In genomic region chr10:93123957-93124613, GRCm38 (mm10) we compare ENCODE assay signal across 8 mouse cellular contexts. TPM values are rescaled to one million over a fixed set of nuclear protein-coding genes. Genes with fewer than 3 reads are reported as not detected.
A peak's percentile ranks its signal among the peaks of the same experiment; 100 is the strongest.
DNase-seq lines count a peak whose midpoint lies in the region; ATAC-seq and TF ChIP-seq lines count a peak whose summit lies in the region.

No protein-coding gene starts in this region.

- peak overlapping the region; percentile 8; the same call in 1 of the 2 replicates for H3K4me2 ChIP-seq in kidney, embryonic 16.5 days (replicated peaks; ENCODE audit: low read depth, low read length)

- peak; percentile 98 for TF ChIP-seq EP300 in heart, adult 2 months (IDR thresholded peaks at IDR 0.05; ENCODE audit: insufficient read depth, low read depth, low read length)

- no peak for TF ChIP-seq POLR2A in bone marrow, adult 2 months (IDR thresholded peaks at IDR 0.05; ENCODE audit: borderline replicate concordance, control insufficient read depth, low read depth, low read length)
- peak; percentile 77 for TF ChIP-seq POLR2A in heart, adult 2 months (IDR thresholded peaks at IDR 0.05; ENCODE audit: insufficient read depth, low read depth, low read length)

- TF ChIP-seq CTCF in bone marrow, adult 2 months (IDR thresholded peaks at IDR 0.05; ENCODE audit: control insufficient read depth, insufficient read depth, low read length): no peak
- no peak for TF ChIP-seq CTCF in heart, adult 2 months (IDR thresholded peaks at IDR 0.05)

- no peaks in the 10 kb centered on the region for H3K9me3 ChIP-seq in kidney, embryonic 16.5 days (ENCODE audit: low read length)

- peak overlapping the region; percentile 78 for H3K4me3 ChIP-seq in bone marrow, adult 2 months (replicated peaks; ENCODE audit: control insufficient read depth, low read depth, low read length)
- H3K4me3 ChIP-seq in heart, adult 2 months: no peak overlapping the region
- no peak overlapping the region for H3K4me3 ChIP-seq in kidney, embryonic 16.5 days (ENCODE audit: low read length)

- H3K27me3 ChIP-seq in heart, adult 2 months (ENCODE audit: control insufficient read depth, insufficient read depth, low read length): no peaks in the 10 kb centered on the region
- H3K27me3 ChIP-seq in kidney, embryonic 16.5 days (ENCODE audit: insufficient read depth, low read length): no peaks in the 10 kb centered on the region

- H3K27ac ChIP-seq in bone marrow, adult 2 months (ENCODE audit: control insufficient read depth, insufficient read depth, low read depth, low read length, poor library complexity): peak overlapping the region; percentile 80
- peak overlapping the region; percentile 73 for H3K27ac ChIP-seq in heart, adult 2 months
- H3K27ac ChIP-seq in kidney, embryonic 16.5 days (ENCODE audit: low read length): peak overlapping the region; percentile 85

- WGBS in bone marrow, adult 2 months: 1% methylated on average over 12 of the region's 12 CpGs
- 23% methylated on average over 12 of the region's 12 CpGs for WGBS in heart, adult 2 months
- WGBS in kidney, embryonic 16.5 days: 58% methylated on average over 12 of the region's 12 CpGs

- peak; percentile 73 for DNase-seq in layer of hippocampus, adult 9-11 months
- no peak for DNase-seq in layer of hippocampus, adult 9-10 months (ENCODE audit: low spot score)
- peak; percentile 60 to 84 for DNase-seq in heart, adult 2 months
- DNase-seq in lung, postnatal 25 days (ENCODE audit: low spot score): peak; percentile 90
- peak; percentile 73 to 87 for DNase-seq in thymus, adult 18-20 months
- DNase-seq in cerebellum, postnatal 10 days: no peak

- H3K9ac ChIP-seq in heart, adult 2 months (ENCODE audit: low read depth, low read length): no peak overlapping the region
- H3K9ac ChIP-seq in kidney, embryonic 16.5 days (replicated peaks; ENCODE audit: low read length): no peak overlapping the region

- intact Hi-C loops in heart, adult 2 months (cut with DNase I): loop anchor here (2.0 kb wide), 2 partner anchors 37 to 53 kb away; partner anchors contain the start of gene Cdk17

- H3K36me3 ChIP-seq in heart, adult 2 months (ENCODE audit: control insufficient read depth, insufficient read depth, low read length): peaks cover 8% of the 10 kb centered on the region
- H3K36me3 ChIP-seq in kidney, embryonic 16.5 days (ENCODE audit: insufficient read depth, low read length): no peaks in the 10 kb centered on the region

- H3K4me1 ChIP-seq in bone marrow, adult 2 months (ENCODE audit: control insufficient read depth, insufficient read depth, low read length): peaks cover 2% of the 10 kb centered on the region; the same call in 1 of the 2 replicates
- peaks cover 10% of the 10 kb centered on the region for H3K4me1 ChIP-seq in heart, adult 2 months (ENCODE audit: control insufficient read depth, insufficient read depth, low read length)
- no peaks in the 10 kb centered on the region for H3K4me1 ChIP-seq in kidney, embryonic 16.5 days (ENCODE audit: insufficient read depth, low read length)

- H3K79me2 ChIP-seq in heart, adult 2 months (replicated peaks; ENCODE audit: control insufficient read depth, insufficient read depth, low read length): no peaks in the 10 kb centered on the region

- peak; percentile 49; the same call in 1 of the 2 replicates for ATAC-seq in kidney, embryonic 16.5 days (ENCODE audit: low FRiP score, low TSS enrichment)

RNA-seq across cellular contexts. Expression of gene Cdk17, which starts 36.6 kb away (rescaled TPM):
- polyA plus RNA-seq in bone marrow, adult 2 months (2011; ENCODE audit: insufficient read depth, insufficient read length, low replicate concordance, missing spikeins): 19.5 and 21.2 TPM in 2 replicates
- 10 to 100 TPM; 14.3 to 18.8 TPM for total RNA-seq in heart, adult 2 months (2021)
- 16.6 and 22.5 TPM in 2 replicates for polyA plus RNA-seq in heart, adult 2 months (2012; rRNA removed)
- 12.8 and 14.6 TPM in 2 replicates for polyA plus RNA-seq in kidney, embryonic 16.5 days (2015; fragmentation: Nextera tagmentation; extraction: Ambion mirVana)

RNA-seq across cellular contexts. Expression of gene Cfap54, which starts 42.7 kb away (rescaled TPM):
- polyA plus RNA-seq in bone marrow, adult 2 months (2011; ENCODE audit: insufficient read depth, insufficient read length, low replicate concordance, missing spikeins): 1.8 TPM in 1 of 2 replicates, not detected in the other
- under 1 TPM; 0.26 to 0.82 TPM for total RNA-seq in heart, adult 2 months (2021)
- 0.18 and 0.47 TPM in 2 replicates for polyA plus RNA-seq in heart, adult 2 months (2012; rRNA removed)
- polyA plus RNA-seq in kidney, embryonic 16.5 days (2015; fragmentation: Nextera tagmentation; extraction: Ambion mirVana): 0.40 and 0.78 TPM in 2 replicates

Comparison
In these comparisons a context has a peak if more than half of its experiments do, and no peak if none do; other contexts are left out.
1. DNase-seq: peak in layer of hippocampus, adult 9-11 months (single experiment), heart, adult 2 months (2 of 2), lung, postnatal 25 days (single experiment) and thymus, adult 18-20 months (2 of 2); none in layer of hippocampus, adult 9-10 months (single experiment) and cerebellum, postnatal 10 days (0 of 2).
2. Peak in every context shown above with its lines, with median percentiles within 50 percentile points of each other: H3K27ac ChIP-seq.